Mouse (Mus musculus) lung, embryonic 16.5 days (tissue): ENCODE measurements around the gene Krt7. TPM values are rescaled to one million over a fixed set of nuclear protein-coding genes. Genes with fewer than 3 reads are reported as not detected.

Source experiments
- ATAC-seq: fragments of 200-750 bp; cut with Nextera tagmentation; 2 replicates; pipeline ENCODE4 v1.8.0; 2017; ENCODE audit warnings: low read depth, mild to moderate bottlenecking, moderate library complexity
- H3K27ac ChIP-seq: fragments of 300-500 bp; sonication (generic); 2 replicates; pipeline ENCODE4 v1.5.1; 2014; ENCODE audit warnings: mild to moderate bottlenecking, control low read depth, low read length
- H3K27me3 ChIP-seq: fragments of 300-500 bp; sonication (generic); 2 replicates; pipeline ENCODE4 v1.6.1; 2014; ENCODE audit warnings: low read depth, low read length, mixed read lengths; ENCODE audit not compliant: control insufficient read depth, insufficient read depth
- H3K36me3 ChIP-seq: fragments of 300-500 bp; sonication (generic); 2 replicates; pipeline ENCODE4 v1.6.1; 2014; ENCODE audit warnings: low read length; ENCODE audit not compliant: control insufficient read depth, insufficient read depth
- H3K4me1 ChIP-seq: fragments of 300-500 bp; sonication (generic); replicated peaks from 2 replicates; pipeline ENCODE4 v1.6.1; 2014; ENCODE audit warnings: low read length, mixed read lengths; ENCODE audit not compliant: control insufficient read depth, insufficient read depth
- H3K4me2 ChIP-seq: fragments of 300-500 bp; sonication (generic); 2 replicates; pipeline ENCODE4 v1.6.1; 2014; ENCODE audit warnings: low read depth, low read length, control low read depth
- H3K4me3 ChIP-seq: fragments of 300-500 bp; sonication (generic); 2 replicates; pipeline ENCODE4 v1.5.1; 2014; ENCODE audit warnings: mild to moderate bottlenecking, low read length, control low read depth
- H3K9ac ChIP-seq: fragments of 300-500 bp; sonication (generic); 2 replicates; pipeline ENCODE4 v1.6.1; 2014; ENCODE audit warnings: low read length, control low read depth
- H3K9me3 ChIP-seq: fragments of 300-500 bp; sonication (generic); 2 replicates; pipeline ENCODE4 v1.6.1; 2016; ENCODE audit warnings: low read length; ENCODE audit not compliant: control insufficient read depth
- WGBS: fragments of 180-500 bp; shearing (Covaris S2); extraction: QIAGEN DNeasy Blood & Tissue Kit; methylation state at CpG from one replicate; pipeline ENCODE4 v1.1.7; 2014; 5-methylcytosine and 5-hydroxymethylcytosine counted together
- polyA plus RNA-seq: library from polyadenylated mRNA; unstranded; fragments of >200 nt; fragmentation: Nextera tagmentation; extraction: Ambion mirVana; gene quantifications from 2 replicates; pipeline ENCODE4 v1.2.1, GENCODE M21; 2015

Gene Krt7
- polyA plus RNA-seq, 1 experiment from 2014 or later: 173 TPM

GRCm38 (mm10) chr15:101368015-101368414 lies 42.8 kb upstream of the Krt7 start:
- H3K4me1 ChIP-seq: peaks cover 49% of the 10 kb centered on the region
- H3K27ac ChIP-seq: no peak overlapping the region

GRCm38 (mm10) chr15:101368502-101369381 lies 42.1 kb upstream of the Krt7 start:
- H3K4me2 ChIP-seq: peak overlapping the region; percentile 14; the same call in 1 of the 2 replicates
- 56% methylated on average over 11 of the region's 11 CpGs for WGBS
- H3K36me3 ChIP-seq: no peaks in the 10 kb centered on the region
- H3K9me3 ChIP-seq: no peaks in the 10 kb centered on the region
- H3K4me3 ChIP-seq: no peak overlapping the region
- peaks cover 49% of the 10 kb centered on the region for H3K4me1 ChIP-seq
- H3K27me3 ChIP-seq: no peaks in the 10 kb centered on the region
- H3K9ac ChIP-seq: peak overlapping the region; percentile 54; the same call in 1 of the 2 replicates
- ATAC-seq: no peak
- peak overlapping the region; percentile 89 for H3K27ac ChIP-seq

More at GRCm38 (mm10) chr15:101368015-101368414, 42.8 kb upstream of the Krt7 start:
- Histone ChIP-seq H3K9me3 (no peaks in the 10 kb centered on the region), H3K27me3 (no peaks in the 10 kb centered on the region), H3K4me2 (no peak overlapping the region), H3K36me3 (no peaks in the 10 kb centered on the region), H3K4me3 (no peak overlapping the region), H3K9ac (no peak overlapping the region)
- 80% methylated on average over 6 of the region's 6 CpGs for WGBS
- no peak for ATAC-seq

DNA sequence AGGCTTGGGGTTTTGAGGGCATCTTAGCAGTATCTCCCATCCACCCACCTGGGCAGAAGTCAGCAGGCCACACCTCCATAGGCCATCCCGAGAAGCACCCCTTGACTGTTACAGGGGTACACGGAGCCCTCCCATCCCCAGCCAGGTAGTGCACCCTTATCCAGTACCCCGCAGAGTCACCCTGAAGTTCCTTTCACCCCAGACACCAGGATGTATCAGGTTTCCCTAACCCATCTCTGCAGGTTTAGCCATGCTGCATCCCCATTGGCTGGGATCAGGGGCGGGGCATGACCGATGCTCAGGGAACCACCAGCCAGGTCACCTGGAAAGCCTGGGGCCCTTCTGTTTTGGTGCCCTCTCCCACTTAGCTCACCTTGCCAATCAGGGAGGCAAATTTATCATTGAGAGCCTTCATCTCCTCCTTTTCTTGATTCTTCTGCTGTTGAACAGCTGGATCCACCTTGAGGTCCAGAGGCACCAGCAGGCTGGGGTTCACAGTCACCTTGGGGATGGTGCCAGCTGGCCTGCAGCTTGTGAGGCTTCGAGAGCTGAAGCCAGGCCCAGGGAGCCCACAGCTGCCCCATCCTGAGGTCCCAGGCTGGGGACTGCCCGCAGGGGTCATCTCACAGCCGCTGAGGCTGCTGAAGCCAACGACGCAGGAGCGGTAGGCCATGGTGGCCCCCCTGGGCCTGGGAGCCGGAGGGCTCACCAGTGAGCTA lies 41.3 kb upstream of the Krt7 start:
- H3K4me1 ChIP-seq: peaks cover 51% of the 10 kb centered on the region
- 28% methylated on average over 12 of the region's 12 CpGs for WGBS

GRCm38 (mm10) chr15:101370101-101370911 lies 40.5 kb upstream of the Krt7 start, which contains the start of gene Krt80:
Gene Krt80 (minus strand): TSS chr15:101370162.
- Histone ChIP-seq H3K4me1 (peaks cover 59% of the 10 kb centered on the region), H3K27me3 (no peaks in the 10 kb centered on the region), H3K4me3 (peak within 1 kb of the TSS; percentile 12; the same call in 1 of the 2 replicates), H3K4me2 (peak within 1 kb of the TSS; percentile 42), H3K9ac (peak within 1 kb of the TSS; percentile 54), H3K36me3 (no peaks in the 10 kb centered on the region), H3K27ac (peak within 1 kb of the TSS; percentile 89), H3K9me3 (no peaks in the 10 kb centered on the region)
- 16% methylated on average over 22 of the region's 22 CpGs for WGBS
- peak; percentile 91 for ATAC-seq

More for the DNA sequence above, 41.3 kb upstream of the Krt7 start:
- ATAC-seq: no peak
- Histone ChIP-seq H3K36me3 (no peaks in the 10 kb centered on the region), H3K9ac (peak overlapping the region; percentile 54), H3K27me3 (no peaks in the 10 kb centered on the region), H3K27ac (peak overlapping the region; percentile 89), H3K9me3 (no peaks in the 10 kb centered on the region), H3K4me2 (peak overlapping the region; percentile 42), H3K4me3 (peak overlapping the region; percentile 12; the same call in 1 of the 2 replicates)

- WGBS: 76% methylated on average over 15 of the region's 15 CpGs
Measured at GRCm38 (mm10) chr15:101371141-101371985, 39.5 kb upstream of the Krt7 start.

GRCm38 (mm10) chr15:101372131-101372977 lies 38.5 kb upstream of the Krt7 start:
- Histone ChIP-seq H3K9ac (no peak overlapping the region), H3K36me3 (no peaks in the 10 kb centered on the region), H3K9me3 (no peaks in the 10 kb centered on the region), H3K27me3 (no peaks in the 10 kb centered on the region), H3K4me2 (no peak overlapping the region), H3K27ac (no peak overlapping the region), H3K4me1 (peaks cover 47% of the 10 kb centered on the region), H3K4me3 (no peak overlapping the region)
- WGBS: 64% methylated on average over 7 of the region's 7 CpGs
- no peak for ATAC-seq

More at GRCm38 (mm10) chr15:101371141-101371985, 39.5 kb upstream of the Krt7 start:
- H3K9ac ChIP-seq: no peak overlapping the region
- ATAC-seq: no peak
- H3K4me2 ChIP-seq: no peak overlapping the region
- no peaks in the 10 kb centered on the region for H3K36me3 ChIP-seq
- H3K9me3 ChIP-seq: no peaks in the 10 kb centered on the region
- no peak overlapping the region for H3K4me3 ChIP-seq
- H3K27ac ChIP-seq: no peak overlapping the region; the same call in 1 of the 2 replicates
- no peaks in the 10 kb centered on the region for H3K27me3 ChIP-seq
- peaks cover 54% of the 10 kb centered on the region for H3K4me1 ChIP-seq

GRCm38 (mm10) chr15:101373286-101373898 lies 37.5 kb upstream of the Krt7 start:
- Histone ChIP-seq H3K4me3 (no peak overlapping the region), H3K4me2 (no peak overlapping the region), H3K9me3 (no peaks in the 10 kb centered on the region), H3K9ac (no peak overlapping the region), H3K4me1 (peaks cover 47% of the 10 kb centered on the region), H3K27ac (no peak overlapping the region), H3K36me3 (no peaks in the 10 kb centered on the region), H3K27me3 (no peaks in the 10 kb centered on the region)
- 80% methylated on average over 16 of the region's 16 CpGs for WGBS
- ATAC-seq: no peak
